7 mouse cellular contexts compared by ENCODE assay signal in genomic region chrX:48257011-48257410, GRCm38 (mm10). TPM values are rescaled to one million over a fixed set of nuclear protein-coding genes. Genes with fewer than 3 reads are reported as not detected.
A peak's percentile ranks its signal among the peaks of the same experiment; 100 is the strongest.
DNase-seq lines count a peak whose midpoint lies in the region; ATAC-seq and TF ChIP-seq lines count a peak whose summit lies in the region.

No protein-coding gene starts in this region.

- peak; percentile 60 for DNase-seq in liver, adult 2 months (ENCODE audit: extremely low read depth, low read depth, low spot score)
- DNase-seq in liver, result no peak
- no peak for DNase-seq in limb, embryonic 10.5 days (ENCODE audit: low spot score)
- DNase-seq in left cerebral cortex, adult 8-10 months (ENCODE audit: low spot score in 2 of 2), result no peak
- no peak for DNase-seq in layer of hippocampus, postnatal 14 days (ENCODE audit: low spot score in 2 of 2)

- H3K9ac ChIP-seq in liver, adult 2 months (ENCODE audit: low read depth, low read length), result peak overlapping the region; percentile 75
- H3K9ac ChIP-seq in embryonic facial prominence, embryonic 15.5 days, result 0 out of 2 replicates have a peak overlapping the region, but pooled peaks have one; percentile 21
- H3K9ac ChIP-seq in neural tube, embryonic 13.5 days, result peak overlapping the region; percentile 65

- no peaks in the 10 kb centered on the region for H3K27me3 ChIP-seq in liver, adult 2 months (ENCODE audit: control insufficient read depth, insufficient read depth, low read length)
- no peaks in the 10 kb centered on the region for H3K27me3 ChIP-seq in embryonic facial prominence, embryonic 15.5 days
- H3K27me3 ChIP-seq in limb, embryonic 10.5 days (ENCODE audit: low read depth, poor library complexity, severe bottlenecking), result 0 out of 2 replicates have a peak, but pooled peaks cover 10% of the 10 kb centered on the region
- H3K27me3 ChIP-seq in neural tube, embryonic 13.5 days, result no peaks in the 10 kb centered on the region

- no peaks in the 10 kb centered on the region; the same call in 1 of the 2 replicates for H3K79me2 ChIP-seq in liver, adult 2 months (ENCODE audit: control insufficient read depth, insufficient read depth, low read length)

- TF ChIP-seq CTCF in liver, adult 2 months (IDR thresholded peaks at IDR 0.05; ENCODE audit: low read depth, low read length), result no peak

- H3K4me1 ChIP-seq in liver, adult 2 months (ENCODE audit: control insufficient read depth, insufficient read depth, low read length), result no peaks in the 10 kb centered on the region; the same call in 1 of the 2 replicates
- no peaks in the 10 kb centered on the region for H3K4me1 ChIP-seq in embryonic facial prominence, embryonic 15.5 days
- H3K4me1 ChIP-seq in limb, embryonic 10.5 days, result 0 out of 2 replicates have a peak, but pooled peaks cover 3% of the 10 kb centered on the region
- H3K4me1 ChIP-seq in neural tube, embryonic 13.5 days (replicated peaks), result peaks cover 10% of the 10 kb centered on the region

- peaks cover 2% of the 10 kb centered on the region; the same call in 1 of the 2 replicates for H3K36me3 ChIP-seq in liver, adult 2 months (ENCODE audit: control insufficient read depth, insufficient read depth, low read length)
- H3K36me3 ChIP-seq in embryonic facial prominence, embryonic 15.5 days, result no peaks in the 10 kb centered on the region
- H3K36me3 ChIP-seq in limb, embryonic 10.5 days, result peaks cover 30% of the 10 kb centered on the region
- peaks cover 6% of the 10 kb centered on the region; the same call in 1 of the 2 replicates for H3K36me3 ChIP-seq in neural tube, embryonic 13.5 days

- peak overlapping the region; percentile 66 for H3K4me3 ChIP-seq in liver, adult 2 months (ENCODE audit: insufficient read depth, low read depth, low read length)
- H3K4me3 ChIP-seq in embryonic facial prominence, embryonic 15.5 days (replicated peaks), result peak overlapping the region; percentile 57
- peak overlapping the region; percentile 59 for H3K4me3 ChIP-seq in limb, embryonic 10.5 days
- peak overlapping the region; percentile 51 for H3K4me3 ChIP-seq in neural tube, embryonic 13.5 days

- ATAC-seq in embryonic facial prominence, embryonic 15.5 days (ENCODE audit: insufficient number of reproducible peaks, low FRiP score, low TSS enrichment, low read depth), result no peak
- ATAC-seq in neural tube, embryonic 13.5 days (ENCODE audit: low read depth), result peak; percentile 17; the same call in 1 of the 2 replicates

- H3K4me2 ChIP-seq in embryonic facial prominence, embryonic 15.5 days (replicated peaks), result peak overlapping the region; percentile 51
- H3K4me2 ChIP-seq in neural tube, embryonic 13.5 days, result peak overlapping the region; percentile 60

- H3K9me3 ChIP-seq in embryonic facial prominence, embryonic 15.5 days (replicated peaks), result no peaks in the 10 kb centered on the region
- H3K9me3 ChIP-seq in limb, embryonic 10.5 days (replicated peaks), result no peaks in the 10 kb centered on the region
- no peaks in the 10 kb centered on the region for H3K9me3 ChIP-seq in neural tube, embryonic 13.5 days

- TF ChIP-seq POLR2A in liver, adult 2 months (IDR thresholded peaks at IDR 0.05; ENCODE audit: extremely low read depth, insufficient read depth, low read length), result no peak

- under 1% methylated on average over 16 of the region's 16 CpGs for WGBS in liver, adult 2 months
- 14% methylated on average over 16 of the region's 16 CpGs for WGBS in embryonic facial prominence, embryonic 15.5 days
- 11% methylated on average over 16 of the region's 16 CpGs for WGBS in limb, embryonic 10.5 days
- 18% methylated on average over 16 of the region's 16 CpGs for WGBS in neural tube, embryonic 13.5 days

- H3K27ac ChIP-seq in liver, adult 2 months (replicated peaks; ENCODE audit: insufficient read depth, low read depth, low read length), result peak overlapping the region; percentile 78
- H3K27ac ChIP-seq in embryonic facial prominence, embryonic 15.5 days (replicated peaks), result 0 out of 2 replicates have a peak overlapping the region, but pooled peaks have one; percentile 11
- H3K27ac ChIP-seq in limb, embryonic 10.5 days, result peak overlapping the region; percentile 68
- 0 out of 2 replicates have a peak overlapping the region, but pooled peaks have one; percentile 38 for H3K27ac ChIP-seq in neural tube, embryonic 13.5 days (replicated peaks)

RNA-seq across cellular contexts. Expression of gene Utp14a, which starts 0.3 kb away (rescaled TPM):
- 6.4 and 6.7 TPM in 2 replicates for total RNA-seq in liver, adult 2 months (2014; rRNA removed)
- polyA plus RNA-seq in liver, adult 2 months (2012; rRNA removed), result 1.4 and 2.2 TPM in 2 replicates
- 19.1 and 19.2 TPM in 2 replicates for polyA plus RNA-seq in embryonic facial prominence, embryonic 15.5 days (2015; fragmentation: Nextera tagmentation; extraction: Ambion mirVana)
- polyA plus RNA-seq in limb, embryonic 10.5 days (2016; fragmentation: Nextera tagmentation; extraction: Ambion mirVana), result 22.5 and 22.9 TPM in 2 replicates
- polyA plus RNA-seq in neural tube, embryonic 13.5 days (2015; fragmentation: Nextera tagmentation; extraction: Ambion mirVana), result 17.9 and 18.9 TPM in 2 replicates
- total RNA-seq in left cerebral cortex, adult 8-10 months (2022), result 10 to 100 TPM; 14.9 to 16.8 (median 15.5) TPM
- 10 to 100 TPM; 17.9 to 18.0 TPM for total RNA-seq in layer of hippocampus, postnatal 14 days (2021)

RNA-seq across cellular contexts. Expression of gene Zdhhc9, which starts 48.3 kb away (rescaled TPM):
- 36.2 and 46.2 TPM in 2 replicates for total RNA-seq in liver, adult 2 months (2014; rRNA removed)
- 66.4 and 71.8 TPM in 2 replicates for polyA plus RNA-seq in liver, adult 2 months (2012; rRNA removed)
- 6.6 and 6.7 TPM in 2 replicates for polyA plus RNA-seq in embryonic facial prominence, embryonic 15.5 days (2015; fragmentation: Nextera tagmentation; extraction: Ambion mirVana)
- 2.3 and 2.7 TPM in 2 replicates for polyA plus RNA-seq in limb, embryonic 10.5 days (2016; fragmentation: Nextera tagmentation; extraction: Ambion mirVana)
- 8.0 and 10.5 TPM in 2 replicates for polyA plus RNA-seq in neural tube, embryonic 13.5 days (2015; fragmentation: Nextera tagmentation; extraction: Ambion mirVana)
- total RNA-seq in left cerebral cortex, adult 8-10 months (2022), result 10 to 100 TPM; 45.9 to 53.5 (median 52.4) TPM
- total RNA-seq in layer of hippocampus, postnatal 14 days (2021), result 10 to 100 TPM; 52.2 to 54.3 TPM

Comparison
In these comparisons a context has a peak if more than half of its experiments do, and no peak if none do; other contexts are left out.
1. H3K27ac ChIP-seq: peak in every context shown above with its lines; median percentile 78 in liver, adult 2 months; 68 in limb, embryonic 10.5 days; 38 in neural tube, embryonic 13.5 days; 11 in embryonic facial prominence, embryonic 15.5 days.
2. H3K9ac ChIP-seq: peak in every context shown above with its lines; median percentile 75 in liver, adult 2 months; 65 in neural tube, embryonic 13.5 days; 21 in embryonic facial prominence, embryonic 15.5 days.